Mouse (Mus musculus): ENCODE data around the gene Rgl2. TPM values are rescaled to one million over a fixed set of nuclear protein-coding genes. Genes with fewer than 3 reads are reported as not detected.
"Not testable (repeated sequence)": the region's sequence is repeated elsewhere in the genome, so short reads cannot be mapped to it uniquely, and the experiment has no call there.

The Rgl2 gene
- polyA plus RNA-seq, 1 experiment from 2014 or later: 25.9 TPM

- H3K4me2 ChIP-seq (ENCODE audit: low read depth, low read length); H3K4me3 ChIP-seq (ENCODE audit: low read length); H3K36me3 ChIP-seq (ENCODE audit: control insufficient read depth, insufficient read depth, low read length); ATAC-seq; H3K9ac ChIP-seq (ENCODE audit: low read depth, low read length); H3K27me3 ChIP-seq (replicated peaks; ENCODE audit: control insufficient read depth, insufficient read depth, low read length); H3K4me1 ChIP-seq (ENCODE audit: control insufficient read depth, insufficient read depth, low read length); H3K27ac ChIP-seq (ENCODE audit: low read length); H3K9me3 ChIP-seq (ENCODE audit: control insufficient read depth, low read length): not testable (repeated sequence)
- WGBS: 62% methylated on average over 4 of the region's 4 CpGs
Measured at GRCm38 (mm10) chr17:33893011-33893410, 36.3 kb upstream of the Rgl2 start.

GRCm38 (mm10) chr17:33897114-33897794 lies 32.1 kb upstream of the Rgl2 start:
- H3K9me3 ChIP-seq (ENCODE audit: control insufficient read depth, low read length): no peaks in the 10 kb centered on the region
- H3K4me3 ChIP-seq (ENCODE audit: low read length): no peak overlapping the region
- ATAC-seq: no peak
- 41% methylated on average over 6 of the region's 6 CpGs for WGBS
- no peaks in the 10 kb centered on the region for H3K4me1 ChIP-seq (ENCODE audit: control insufficient read depth, insufficient read depth, low read length)
- H3K36me3 ChIP-seq (ENCODE audit: control insufficient read depth, insufficient read depth, low read length): no peaks in the 10 kb centered on the region
- no peak overlapping the region for H3K4me2 ChIP-seq (ENCODE audit: low read depth, low read length)
- H3K27ac ChIP-seq (ENCODE audit: low read length): no peak overlapping the region
- H3K27me3 ChIP-seq (replicated peaks; ENCODE audit: control insufficient read depth, insufficient read depth, low read length): no peaks in the 10 kb centered on the region
- H3K9ac ChIP-seq (ENCODE audit: low read depth, low read length): no peak overlapping the region

- H3K4me2 ChIP-seq (ENCODE audit: low read depth, low read length); H3K36me3 ChIP-seq (ENCODE audit: control insufficient read depth, insufficient read depth, low read length); ATAC-seq; H3K9me3 ChIP-seq (ENCODE audit: control insufficient read depth, low read length); H3K27me3 ChIP-seq (replicated peaks; ENCODE audit: control insufficient read depth, insufficient read depth, low read length); H3K9ac ChIP-seq (ENCODE audit: low read depth, low read length); H3K4me3 ChIP-seq (ENCODE audit: low read length); H3K4me1 ChIP-seq (ENCODE audit: control insufficient read depth, insufficient read depth, low read length); H3K27ac ChIP-seq (ENCODE audit: low read length): not testable (repeated sequence)
- WGBS: 83% methylated on average over 4 of the region's 4 CpGs
Measured at GRCm38 (mm10) chr17:33898193-33898592, 31.1 kb upstream of the Rgl2 start.

- no peak for ATAC-seq
- Histone ChIP-seq H3K4me2 (ENCODE audit: low read depth, low read length) (no peak overlapping the region), H3K27ac (ENCODE audit: low read length) (no peak overlapping the region), H3K4me3 (ENCODE audit: low read length) (no peak overlapping the region), H3K36me3 (ENCODE audit: control insufficient read depth, insufficient read depth, low read length) (no peaks in the 10 kb centered on the region), H3K9ac (ENCODE audit: low read depth, low read length) (no peak overlapping the region), H3K9me3 (ENCODE audit: control insufficient read depth, low read length) (no peaks in the 10 kb centered on the region), H3K27me3 (replicated peaks; ENCODE audit: control insufficient read depth, insufficient read depth, low read length) (no peaks in the 10 kb centered on the region), H3K4me1 (ENCODE audit: control insufficient read depth, insufficient read depth, low read length) (no peaks in the 10 kb centered on the region)
- WGBS: 82% methylated on average over 4 of the region's 4 CpGs
Measured at GRCm38 (mm10) chr17:33899642-33900041, 29.7 kb upstream of the Rgl2 start.

- no peak overlapping the region for H3K27ac ChIP-seq (ENCODE audit: low read length)
- H3K4me3 ChIP-seq (ENCODE audit: low read length): no peak overlapping the region
- H3K27me3 ChIP-seq (replicated peaks; ENCODE audit: control insufficient read depth, insufficient read depth, low read length): no peaks in the 10 kb centered on the region
- no peak overlapping the region for H3K4me2 ChIP-seq (ENCODE audit: low read depth, low read length)
- no peaks in the 10 kb centered on the region for H3K36me3 ChIP-seq (ENCODE audit: control insufficient read depth, insufficient read depth, low read length)
- 66% methylated on average over 7 of the region's 7 CpGs for whole genome bisulfite sequencing
- H3K9me3 ChIP-seq (ENCODE audit: control insufficient read depth, low read length): no peaks in the 10 kb centered on the region
- no peak overlapping the region for H3K9ac ChIP-seq (ENCODE audit: low read depth, low read length)
- no peak for ATAC-seq
- no peaks in the 10 kb centered on the region for H3K4me1 ChIP-seq (ENCODE audit: control insufficient read depth, insufficient read depth, low read length)
Measured at GRCm38 (mm10) chr17:33900281-33900988, 28.9 kb upstream of the Rgl2 start.

GRCm38 (mm10) chr17:33900989-33901314 lies 28.4 kb upstream of the Rgl2 start:
- H3K9me3 ChIP-seq (ENCODE audit: control insufficient read depth, low read length): no peaks in the 10 kb centered on the region
- H3K4me2 ChIP-seq (ENCODE audit: low read depth, low read length): no peak overlapping the region
- no peak overlapping the region for H3K27ac ChIP-seq (ENCODE audit: low read length)
- no peaks in the 10 kb centered on the region for H3K27me3 ChIP-seq (replicated peaks; ENCODE audit: control insufficient read depth, insufficient read depth, low read length)
- no peaks in the 10 kb centered on the region for H3K4me1 ChIP-seq (ENCODE audit: control insufficient read depth, insufficient read depth, low read length)
- H3K9ac ChIP-seq (ENCODE audit: low read depth, low read length): no peak overlapping the region
- no peaks in the 10 kb centered on the region for H3K36me3 ChIP-seq (ENCODE audit: control insufficient read depth, insufficient read depth, low read length)
- no peak for ATAC-seq
- WGBS: 76% methylated on average over 4 of the region's 4 CpGs
- H3K4me3 ChIP-seq (ENCODE audit: low read length): no peak overlapping the region

- ATAC-seq: no peak
- no peaks in the 10 kb centered on the region for H3K36me3 ChIP-seq (ENCODE audit: control insufficient read depth, insufficient read depth, low read length)
- H3K4me2 ChIP-seq (ENCODE audit: low read depth, low read length): no peak overlapping the region
- no peak overlapping the region for H3K9ac ChIP-seq (ENCODE audit: low read depth, low read length)
- no peaks in the 10 kb centered on the region for H3K27me3 ChIP-seq (replicated peaks; ENCODE audit: control insufficient read depth, insufficient read depth, low read length)
- no peak overlapping the region for H3K27ac ChIP-seq (ENCODE audit: low read length)
- H3K4me3 ChIP-seq (ENCODE audit: low read length): no peak overlapping the region
- H3K9me3 ChIP-seq (ENCODE audit: control insufficient read depth, low read length): no peaks in the 10 kb centered on the region
- 57% methylated on average over 4 of the region's 4 CpGs for WGBS
- H3K4me1 ChIP-seq (ENCODE audit: control insufficient read depth, insufficient read depth, low read length): no peaks in the 10 kb centered on the region
Measured at GRCm38 (mm10) chr17:33901653-33902052, 27.7 kb upstream of the Rgl2 start.

GRCm38 (mm10) chr17:33902079-33902478 lies 27.3 kb upstream of the Rgl2 start:
- WGBS: 29% methylated on average over 4 of the region's 4 CpGs
- H3K9me3 ChIP-seq (ENCODE audit: control insufficient read depth, low read length): no peaks in the 10 kb centered on the region

GRCm38 (mm10) chr17:33902491-33902890 lies 26.9 kb upstream of the Rgl2 start:
- Histone ChIP-seq H3K4me1 (ENCODE audit: control insufficient read depth, insufficient read depth, low read length) (no peaks in the 10 kb centered on the region), H3K27me3 (replicated peaks; ENCODE audit: control insufficient read depth, insufficient read depth, low read length) (no peaks in the 10 kb centered on the region), H3K9me3 (ENCODE audit: control insufficient read depth, low read length) (no peaks in the 10 kb centered on the region), H3K27ac (ENCODE audit: low read length) (no peak overlapping the region), H3K9ac (ENCODE audit: low read depth, low read length) (no peak overlapping the region), H3K36me3 (ENCODE audit: control insufficient read depth, insufficient read depth, low read length) (no peaks in the 10 kb centered on the region), H3K4me2 (ENCODE audit: low read depth, low read length) (no peak overlapping the region), H3K4me3 (ENCODE audit: low read length) (no peak overlapping the region)
- 79% methylated on average over 7 of the region's 7 CpGs for WGBS
- no peak for ATAC-seq

More at GRCm38 (mm10) chr17:33902079-33902478, 27.3 kb upstream of the Rgl2 start:
- Histone ChIP-seq H3K4me2 (ENCODE audit: low read depth, low read length) (no peak overlapping the region), H3K9ac (ENCODE audit: low read depth, low read length) (no peak overlapping the region), H3K4me1 (ENCODE audit: control insufficient read depth, insufficient read depth, low read length) (no peaks in the 10 kb centered on the region), H3K27me3 (replicated peaks; ENCODE audit: control insufficient read depth, insufficient read depth, low read length) (no peaks in the 10 kb centered on the region), H3K36me3 (ENCODE audit: control insufficient read depth, insufficient read depth, low read length) (no peaks in the 10 kb centered on the region), H3K27ac (ENCODE audit: low read length) (no peak overlapping the region), H3K4me3 (ENCODE audit: low read length) (no peak overlapping the region)
- no peak for ATAC-seq

Measured in intestine, embryonic 16.5 days (tissue).